Mouse (Mus musculus) kidney, adult 2 months (tissue): ENCODE results near the gene Tm7sf2. TPM values are rescaled to one million over a fixed set of nuclear protein-coding genes. Genes with fewer than 3 reads are reported as not detected.
"Not testable (repeated sequence)": the region's sequence is repeated elsewhere in the genome, so short reads cannot be mapped to it uniquely, and the experiment has no call there.

Experiments
- DNase-seq: peaks from one replicate; pipeline ENCODE4 v3.0.0; 2021
- H3K27ac ChIP-seq: fragments of 200-500 bp; 2 replicates; pipeline ENCODE4 v1.5.1; 2012; ENCODE audit warnings: low read depth, low read length, control low read depth, inconsistent platforms; ENCODE audit not compliant: insufficient read depth
- H3K27me3 ChIP-seq: fragments of 200-500 bp; replicated peaks from 2 replicates; pipeline ENCODE4 v1.6.1; 2012; ENCODE audit warnings: mild to moderate bottlenecking, moderate library complexity, low read length, inconsistent platforms; ENCODE audit not compliant: control insufficient read depth, insufficient read depth
- H3K36me3 ChIP-seq: fragments of 200-500 bp; 2 replicates; pipeline ENCODE4 v1.6.1; 2012; ENCODE audit warnings: mild to moderate bottlenecking, moderate library complexity, low read length, inconsistent platforms; ENCODE audit not compliant: control insufficient read depth, insufficient read depth
- H3K4me1 ChIP-seq: fragments of 200-500 bp; 2 replicates; pipeline ENCODE4 v1.6.1; 2011; ENCODE audit warnings: low read length; ENCODE audit not compliant: control insufficient read depth, insufficient read depth
- H3K4me3 ChIP-seq: fragments of 200-500 bp; 2 replicates; pipeline ENCODE4 v1.5.1; 2011; ENCODE audit warnings: mild to moderate bottlenecking, low read depth, low read length, control low read depth; ENCODE audit not compliant: insufficient read depth
- CTCF ChIP-seq: fragments of 200-500 bp; conservative IDR thresholded peaks from 2 replicates; pipeline ENCODE4 v1.5.1; 2011; ENCODE audit warnings: low read depth, mild to moderate bottlenecking, control low read depth, low read length, moderate library complexity, mixed read lengths; ENCODE audit not compliant: insufficient read depth, insufficient read length
- POLR2A ChIP-seq: fragments of 200-500 bp; IDR thresholded peaks from one replicate; pipeline ENCODE4 v1.6.1; 2011; ENCODE audit warnings: low read depth, low read length, control low read depth
- WGBS: fragments of 180-500 bp; shearing (Covaris S2); methylation state at CpG from one replicate; pipeline ENCODE4 v1.1.7; 2018; 5-methylcytosine and 5-hydroxymethylcytosine counted together
- polyA plus RNA-seq: library from polyadenylated mRNA; depleted of rRNA; stranded (reverse); fragments of >200 nt; gene quantifications from 2 replicates; pipeline ENCODE4 v1.2.3, GENCODE M21; 2012

Gene Tm7sf2
- polyA plus RNA-seq, 1 experiment = 31.2 TPM

GRCm38 (mm10) chr19:6047154-6047898 is 20.8 kb downstream of the Tm7sf2 start:
- H3K27ac ChIP-seq = peak overlapping the region; percentile 94
- TF ChIP-seq POLR2A (no peak), CTCF (no peak)
- under 1% methylated on average over 44 of the region's 44 CpGs for WGBS
- peaks cover 12% of the 10 kb centered on the region; the same call in 1 of the 2 replicates for H3K4me1 ChIP-seq
- H3K36me3 ChIP-seq = no peaks in the 10 kb centered on the region; the same call in none of the 2 replicates
- no peak for DNase-seq
- peak overlapping the region; percentile 80 for H3K4me3 ChIP-seq
- H3K27me3 ChIP-seq = no peaks in the 10 kb centered on the region

GRCm38 (mm10) chr19:6046294-6047153 is 21.6 kb downstream of the Tm7sf2 start, which contains the start of gene Syvn1:
Syvn1 (plus strand) TSS chr19:6046576.
- peaks cover 12% of the 10 kb centered on the region; the same call in 1 of the 2 replicates for H3K4me1 ChIP-seq
- DNase-seq = peak; percentile 98
- TF ChIP-seq POLR2A (peak; percentile 57), CTCF (no peak)
- no peaks in the 10 kb centered on the region; the same call in 1 of the 2 replicates for H3K36me3 ChIP-seq
- peak within 1 kb of the TSS; percentile 94 for H3K27ac ChIP-seq
- no peaks in the 10 kb centered on the region for H3K27me3 ChIP-seq
- peak within 1 kb of the TSS; percentile 80 for H3K4me3 ChIP-seq
- under 1% methylated on average over 65 of the region's 65 CpGs for WGBS

GRCm38 (mm10) chr19:6045366-6046293 is 22.5 kb downstream of the Tm7sf2 start:
- no peak for TF ChIP-seq CTCF
- no peak for TF ChIP-seq POLR2A
- no peaks in the 10 kb centered on the region for H3K27me3 ChIP-seq
- peak overlapping the region; percentile 94 for H3K27ac ChIP-seq
- H3K4me3 ChIP-seq = peak overlapping the region; percentile 80
- peaks cover 12% of the 10 kb centered on the region; the same call in 1 of the 2 replicates for H3K4me1 ChIP-seq
- WGBS = 13% methylated on average over 20 of the region's 20 CpGs
- no peaks in the 10 kb centered on the region; the same call in 1 of the 2 replicates for H3K36me3 ChIP-seq
- DNase-seq = no peak

GRCm38 (mm10) chr19:6044102-6044501 is 24.1 kb downstream of the Tm7sf2 start:
- H3K36me3 ChIP-seq, H3K27me3 ChIP-seq, H3K27ac ChIP-seq, H3K4me3 ChIP-seq, DNase-seq: not testable (repeated sequence)
- TF ChIP-seq CTCF = 0 out of 2 replicates have a peak, but pooled peaks have one; percentile 10
- WGBS = 42% methylated on average over 4 of the region's 4 CpGs
- H3K4me1 ChIP-seq = peaks cover 12% of the 10 kb centered on the region; the same call in 1 of the 2 replicates

- Histone ChIP-seq H3K27me3 (no peaks in the 10 kb centered on the region), H3K4me1 (no peaks in the 10 kb centered on the region), H3K4me3 (no peak overlapping the region), H3K36me3 (no peaks in the 10 kb centered on the region), H3K27ac (no peak overlapping the region)
- WGBS = 56% methylated on average over 9 of the region's 9 CpGs
- no peak for DNase-seq
- TF ChIP-seq POLR2A (no peak), CTCF (no peak)
These were observed 25.9 kb downstream of the Tm7sf2 start for GRCm38 (mm10) chr19:6042293-6042692.

- H3K4me1 ChIP-seq = no peaks in the 10 kb centered on the region
- H3K4me3 ChIP-seq = no peak overlapping the region
- no peak overlapping the region for H3K27ac ChIP-seq
- no peaks in the 10 kb centered on the region for H3K27me3 ChIP-seq
- DNase-seq = no peak
- H3K36me3 ChIP-seq = no peaks in the 10 kb centered on the region
- TF ChIP-seq CTCF (no peak), POLR2A (no peak)
These were observed 28.2 kb downstream of the Tm7sf2 start for GRCm38 (mm10) chr19:6040002-6040401.
